Mouse (Mus musculus) cerebellum, postnatal 36 days (tissue): ENCODE measurements around the gene Gm20538.

Source experiments
- DNase-seq, 2 experiments: peaks; one replicate each; pipeline ENCODE4 v3.0.0; 2021 to 2022; ENCODE audit warnings: mixed read lengths in 2 of 2

The Gm20538 gene

DNA sequence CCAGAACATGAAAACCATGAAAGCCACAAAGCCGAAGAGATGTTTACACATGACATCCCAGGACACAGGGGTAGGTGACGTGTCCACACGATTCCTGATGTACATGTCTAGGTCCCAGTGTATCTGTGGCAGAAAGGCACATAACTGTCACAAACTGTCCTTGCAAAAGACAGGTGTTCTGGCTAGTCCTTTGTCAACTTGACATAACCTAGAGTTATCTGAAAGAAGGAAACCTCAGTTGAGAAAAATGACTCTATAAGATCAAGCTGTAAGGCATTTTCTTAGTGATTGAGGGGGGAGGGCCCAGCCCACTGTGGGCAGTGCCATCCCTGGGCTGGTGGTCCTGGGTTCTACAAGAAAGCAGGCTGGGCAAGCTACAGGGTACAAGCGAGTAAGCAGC is at the start of gene Gm20538:
TSS of gene Gm20538 (minus strand) at position 101 of the 400 bp plus-strand sequence.
- no peak for DNase-seq

GRCm38 (mm10) chr19:44594180-44594579 is 41.5 kb upstream of the Gm20538 start:
- no peak for DNase-seq

DNA sequence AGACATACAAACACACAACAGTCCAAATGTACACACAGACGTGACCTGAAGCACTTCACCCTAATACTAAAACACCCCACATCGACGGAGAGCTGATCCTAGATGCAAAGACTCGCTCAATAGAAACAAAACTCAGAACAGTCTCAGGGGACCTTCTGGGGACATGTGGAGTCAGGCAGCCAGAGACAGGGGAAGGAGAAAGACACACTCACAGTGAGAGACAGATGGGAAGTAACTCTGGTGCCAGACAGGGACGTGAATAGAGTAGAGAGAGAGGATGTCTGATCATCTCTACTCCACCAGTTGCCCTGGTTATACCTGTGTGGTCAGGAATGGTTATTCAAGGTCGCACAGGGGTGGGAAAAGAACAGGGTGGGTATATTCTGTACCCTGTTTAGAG is 39.0 kb upstream of the Gm20538 start:
- DNase-seq: no peak

- no peak for DNase-seq
Observed at GRCm38 (mm10) chr19:44590992-44591391, 38.4 kb upstream of the Gm20538 start.

DNA sequence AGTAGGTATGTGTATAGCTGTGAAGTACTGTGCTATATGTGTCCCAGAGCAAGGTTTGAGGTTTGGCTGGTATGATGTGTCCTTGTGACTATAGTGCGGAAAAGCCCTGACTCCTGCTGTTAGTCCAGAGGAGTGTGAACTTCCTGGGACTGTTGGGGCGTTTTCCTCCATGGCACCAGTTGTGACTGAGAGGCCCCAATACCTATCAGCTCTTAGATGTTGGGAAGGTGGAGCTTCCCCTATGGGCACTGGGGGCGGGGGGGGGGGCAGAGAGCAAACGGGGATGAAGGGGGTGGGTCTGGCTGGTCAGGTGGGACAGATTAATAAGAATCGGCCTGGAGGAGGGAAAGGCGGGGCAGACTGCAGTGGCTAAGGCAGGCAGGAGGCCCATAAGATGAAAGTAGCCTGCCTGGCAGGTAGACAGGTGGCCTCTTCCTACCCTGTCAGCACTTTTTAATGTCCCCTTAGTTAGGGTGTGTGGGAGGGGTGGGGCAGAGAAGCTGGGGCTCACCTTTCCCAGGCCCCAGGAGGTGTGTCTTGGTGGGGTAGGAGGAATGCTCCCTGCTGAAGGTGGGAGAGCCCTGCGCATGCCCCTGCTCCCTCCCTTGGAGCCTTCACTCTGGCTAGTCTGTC is 37.1 kb upstream of the Gm20538 start:
- no peak for DNase-seq

GRCm38 (mm10) chr19:44588036-44588435 is 35.4 kb upstream of the Gm20538 start:
- no peak for DNase-seq

- peak; percentile 91 to 93 for DNase-seq
Observed at GRCm38 (mm10) chr19:44582638-44583309, 30.1 kb upstream of the Gm20538 start.

- no peak for DNase-seq
Observed at GRCm38 (mm10) chr19:44582103-44582502, 29.5 kb upstream of the Gm20538 start.

GRCm38 (mm10) chr19:44578038-44578437 is 25.4 kb upstream of the Gm20538 start:
- DNase-seq: no peak

- DNase-seq: no peak
Observed at GRCm38 (mm10) chr19:44576275-44576674, 23.6 kb upstream of the Gm20538 start.

- DNase-seq: no peak
Observed at GRCm38 (mm10) chr19:44567763-44568162, 15.1 kb upstream of the Gm20538 start.

DNA sequence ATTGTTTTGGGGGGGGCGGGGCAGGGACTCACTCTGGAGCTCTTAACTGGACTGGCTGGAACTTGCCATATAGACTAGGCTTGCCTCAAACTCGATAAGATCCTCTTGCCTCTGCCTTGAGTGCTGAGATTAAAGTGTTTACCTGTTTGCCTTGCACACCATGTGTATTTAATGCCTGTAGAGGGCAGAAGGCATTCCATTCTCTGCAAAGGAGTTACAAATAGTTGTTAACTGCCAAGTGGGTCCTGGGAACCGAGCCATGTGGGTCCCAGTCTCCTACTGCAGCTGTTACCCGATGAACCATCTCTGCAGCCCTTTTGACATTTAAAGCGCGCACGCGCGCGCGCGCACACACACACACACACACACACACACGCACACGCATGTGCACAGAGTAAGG is 11.4 kb upstream of the Gm20538 start:
- DNase-seq: no peak

DNA sequence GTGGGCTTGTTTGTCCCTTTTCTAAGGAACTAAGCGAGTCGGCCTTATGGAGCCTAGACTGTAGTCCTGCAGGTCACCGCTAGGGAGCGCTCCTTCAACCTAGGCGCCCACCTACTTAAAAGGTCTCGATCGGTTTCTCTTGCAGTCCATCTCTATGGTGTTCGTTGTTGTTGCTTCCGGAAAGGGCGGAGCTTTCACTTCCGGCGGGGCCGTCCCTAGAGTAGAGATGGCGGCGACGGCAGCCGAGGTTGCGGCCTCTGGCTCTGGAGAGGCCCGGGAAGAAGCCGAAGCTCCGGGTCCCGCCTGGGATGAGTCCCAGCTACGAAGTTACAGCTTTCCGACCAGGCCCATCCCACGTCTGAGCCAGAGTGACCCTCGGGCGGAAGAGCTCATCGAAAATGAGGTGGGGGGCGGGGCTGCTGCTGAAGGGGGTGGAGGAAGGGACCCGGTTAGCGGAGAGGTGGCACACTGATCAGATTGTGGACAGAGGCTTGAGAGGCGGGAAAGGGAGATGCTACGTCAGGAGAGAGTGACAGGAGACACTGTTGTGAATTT is 10.1 kb upstream of the Gm20538 start, which contains the start of gene Hif1an:
TSS of gene Hif1an (plus strand) at position 199 of the 555 bp plus-strand sequence.
- DNase-seq: peak; percentile 95 to 98

GRCm38 (mm10) chr19:44554861-44555590 is 2.4 kb upstream of the Gm20538 start, which contains the start of gene Ndufb8:
Ndufb8 (minus strand) TSS chr19:44555440.
- peak; percentile 98 to 99 for DNase-seq

GRCm38 (mm10) chr19:44554490-44554860 is 1.8 kb upstream of the Gm20538 start:
- peak in 1 of 2 experiments; percentile 13 for DNase-seq

DNA sequence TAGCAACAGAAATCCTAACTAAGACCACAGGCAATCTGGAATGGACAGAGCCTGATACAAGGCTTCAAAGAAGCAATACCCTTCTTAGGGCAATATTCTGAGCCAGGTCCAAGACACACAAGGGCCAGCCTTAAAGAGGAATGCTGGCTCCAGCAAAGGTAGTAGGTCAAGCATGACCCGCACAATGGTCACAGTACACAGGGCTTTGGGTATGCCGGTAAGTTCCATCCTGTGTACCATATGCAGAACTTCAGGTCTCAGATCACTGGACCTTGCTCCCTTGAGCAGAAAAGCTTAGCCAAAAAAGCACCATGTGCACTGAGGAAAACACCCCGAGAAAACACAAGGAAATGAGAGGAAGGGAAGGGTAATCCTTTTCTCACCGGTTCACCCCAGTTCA is 655 bp upstream of the Gm20538 start:
- DNase-seq: no peak

DNA sequence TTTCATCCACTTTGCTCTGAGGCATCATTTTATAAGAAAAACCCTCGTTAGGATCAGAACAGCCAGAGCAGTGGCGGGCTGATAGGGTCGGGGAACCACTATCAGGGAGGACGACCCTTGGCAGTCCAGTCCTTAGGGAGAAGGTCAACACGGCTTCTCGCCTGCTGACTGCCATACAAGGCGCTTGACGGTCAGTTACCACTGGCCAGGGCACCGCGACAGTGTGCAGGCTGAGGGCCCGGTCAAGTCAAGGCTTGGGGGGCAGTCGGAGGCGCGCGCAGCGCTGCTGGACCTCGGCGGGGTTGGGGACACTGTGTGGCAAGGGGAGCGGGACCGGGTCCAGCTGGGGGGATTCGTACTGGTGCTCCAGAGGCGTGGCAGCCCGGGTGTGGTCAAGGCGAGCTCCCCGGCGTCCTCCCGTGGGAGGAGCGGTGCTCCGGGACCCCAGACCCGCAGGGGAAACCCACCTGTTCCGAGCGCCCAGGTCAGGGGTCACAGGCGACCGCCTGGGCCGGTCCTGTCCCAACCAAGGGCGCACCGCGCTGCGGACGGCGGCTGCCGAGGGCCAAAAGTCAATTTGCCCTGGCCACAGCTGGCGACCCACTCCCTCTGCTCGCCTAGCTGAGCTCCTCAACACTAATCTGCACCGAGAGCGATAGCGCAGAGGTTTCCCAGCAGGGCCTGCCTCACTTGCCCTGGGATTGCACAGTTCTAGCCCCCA is 7.2 kb downstream of the Gm20538 start, which contains the start of gene Sec31b:
TSS of gene Sec31b (minus strand) at position 544 of the 721 bp plus-strand sequence.
- DNase-seq: peak; percentile 31 to 38

GRCm38 (mm10) chr19:44544775-44545174 is 7.9 kb downstream of the Gm20538 start:
- DNase-seq: peak; percentile 72 to 79

DNA sequence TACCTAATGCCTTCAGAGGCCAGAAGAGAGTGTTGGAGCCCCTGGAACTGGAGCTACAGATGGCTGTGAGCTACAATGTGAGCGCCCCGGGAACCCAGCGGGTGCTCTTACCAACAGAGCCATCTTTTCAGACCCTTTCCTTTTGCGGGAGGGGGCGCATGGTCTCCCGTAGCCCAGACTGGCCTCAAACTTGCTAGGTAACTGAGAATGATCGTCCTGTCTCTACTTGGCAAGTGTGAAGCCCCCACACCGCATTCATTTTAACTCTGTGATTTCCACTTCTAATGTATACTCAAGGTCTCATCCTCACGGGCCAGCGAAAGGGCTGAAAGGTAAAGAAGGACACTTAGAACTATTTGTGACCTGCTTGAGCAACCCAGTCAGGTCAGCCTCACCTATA is 8.3 kb downstream of the Gm20538 start:
- no peak for DNase-seq

DNA sequence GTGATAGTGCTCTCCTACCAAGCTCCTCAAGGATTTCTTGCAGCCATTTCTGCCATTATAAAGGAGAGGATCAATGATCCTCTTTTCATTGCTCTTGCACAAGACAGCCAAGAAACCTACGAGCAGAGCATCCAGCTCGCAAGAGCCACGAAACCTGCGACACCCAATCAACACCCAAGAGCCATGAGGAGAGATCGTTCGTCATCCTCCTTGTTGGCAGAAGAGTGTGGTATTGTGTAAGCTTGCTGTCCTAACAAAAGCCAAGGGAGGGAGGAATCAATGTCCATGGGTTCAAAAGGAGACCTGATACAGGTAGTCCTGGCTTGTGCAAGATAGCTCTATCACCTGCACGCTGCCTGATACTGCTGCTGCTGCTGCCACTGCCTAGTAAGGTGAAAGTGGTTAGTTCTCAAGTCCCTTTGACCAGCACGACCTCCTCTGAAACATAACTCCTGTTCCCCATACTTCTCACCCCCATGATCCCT is 9.9 kb downstream of the Gm20538 start:
- DNase-seq: no peak

GRCm38 (mm10) chr19:44537416-44537815 is 15.2 kb downstream of the Gm20538 start:
- no peak for DNase-seq

- DNase-seq: peak in 1 of 2 experiments; percentile 20
Observed at GRCm38 (mm10) chr19:44535376-44535775, 17.3 kb downstream of the Gm20538 start.
